ENCODE assay signal across 16 mouse cellular contexts in the genomic region with DNA sequence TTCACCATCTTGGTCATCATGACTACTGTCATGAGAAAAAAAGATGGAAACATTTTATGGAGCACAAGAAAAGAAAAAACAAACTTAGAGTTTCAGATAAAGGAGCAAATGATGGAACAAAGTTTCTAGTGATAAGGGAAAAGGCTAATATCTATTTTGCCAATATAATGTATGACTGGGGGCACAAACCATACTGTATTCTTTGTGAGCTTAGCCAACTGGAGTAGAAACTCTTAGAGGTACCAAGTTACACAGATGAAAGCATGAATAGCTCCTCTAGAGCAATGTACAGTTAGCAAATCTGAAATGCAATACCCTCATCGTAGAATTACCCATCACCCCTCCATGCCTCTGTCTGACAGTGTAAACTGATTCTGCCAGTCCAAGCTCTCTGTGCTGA.
"Had no signal": no experiment of that assay in that cellular context is flagged by ENCODE, and none has a peak within 500 bp of the region (broad histone marks: within the 10 kb centered on the region; RNA-seq: fewer than 3 reads in every experiment).

No protein-coding gene starts in this region.

- ATAC-seq: intestine, embryonic 15.5 days; lung, postnatal 0 days had no signal

- H3K36me3 ChIP-seq: intestine, embryonic 15.5 days; midbrain, embryonic 10.5 days; neural tube, embryonic 13.5 days had no signal

- DNase-seq: kidney, adult 11 months; kidney, adult 9 months; kidney, postnatal 25 days; layer of hippocampus, postnatal 36 days; lung, embryonic 14.5 days; midbrain, embryonic 14.5 days; thymus, adult 18-20 months; thymus, postnatal 14 days; thymus, postnatal 4 days had no signal

- H3K9ac ChIP-seq: intestine, embryonic 15.5 days; lung, embryonic 14.5 days; neural tube, embryonic 13.5 days had no signal

- H3K9me3 ChIP-seq: intestine, embryonic 15.5 days; midbrain, embryonic 10.5 days; neural tube, embryonic 13.5 days had no signal

- H3K4me3 ChIP-seq: intestine, embryonic 15.5 days; left cerebral cortex, adult 2 months; midbrain, embryonic 10.5 days; neural tube, embryonic 13.5 days had no signal

- H3K27me3 ChIP-seq: intestine, embryonic 15.5 days; neural tube, embryonic 13.5 days had no signal

- H3K27ac ChIP-seq: intestine, embryonic 15.5 days; kidney, postnatal 0 days; left cerebral cortex, adult 2 months; macrophage; midbrain, embryonic 10.5 days; neural tube, embryonic 13.5 days had no signal

- H3K4me2 ChIP-seq: intestine, embryonic 15.5 days; lung, embryonic 14.5 days; neural tube, embryonic 13.5 days had no signal
